Mouse (Mus musculus) lung, postnatal 0 days (tissue): ENCODE data around the gene Esyt1.
"Not testable (repeated sequence)": the region's sequence is repeated elsewhere in the genome, so short reads cannot be mapped to it uniquely, and the experiment has no call there.

Source experiments
- CTCF ChIP-seq: IDR thresholded peaks from 2 replicates; pipeline ENCODE4 v1.5.1; 2016; ENCODE audit warnings: antibody characterized with exemption, mild to moderate bottlenecking
- EP300 ChIP-seq: IDR thresholded peaks from 2 replicates; pipeline ENCODE4 v1.6.1; 2016; ENCODE audit warnings: antibody characterized with exemption, mild to moderate bottlenecking, control low read depth

- TF ChIP-seq CTCF, EP300: not testable (repeated sequence)
Measured at GRCm38 (mm10) chr10:128555567-128555966, 29.9 kb upstream of the Esyt1 start.
